Mouse (Mus musculus) lung, postnatal 0 days (tissue): ENCODE measurements around the gene Csad.

Experiments
- CTCF ChIP-seq: IDR thresholded peaks from 2 replicates; pipeline ENCODE4 v1.5.1; 2016; ENCODE audit warnings: antibody characterized with exemption, mild to moderate bottlenecking
- EP300 ChIP-seq: IDR thresholded peaks from 2 replicates; pipeline ENCODE4 v1.6.1; 2016; ENCODE audit warnings: antibody characterized with exemption, mild to moderate bottlenecking, control low read depth

DNA sequence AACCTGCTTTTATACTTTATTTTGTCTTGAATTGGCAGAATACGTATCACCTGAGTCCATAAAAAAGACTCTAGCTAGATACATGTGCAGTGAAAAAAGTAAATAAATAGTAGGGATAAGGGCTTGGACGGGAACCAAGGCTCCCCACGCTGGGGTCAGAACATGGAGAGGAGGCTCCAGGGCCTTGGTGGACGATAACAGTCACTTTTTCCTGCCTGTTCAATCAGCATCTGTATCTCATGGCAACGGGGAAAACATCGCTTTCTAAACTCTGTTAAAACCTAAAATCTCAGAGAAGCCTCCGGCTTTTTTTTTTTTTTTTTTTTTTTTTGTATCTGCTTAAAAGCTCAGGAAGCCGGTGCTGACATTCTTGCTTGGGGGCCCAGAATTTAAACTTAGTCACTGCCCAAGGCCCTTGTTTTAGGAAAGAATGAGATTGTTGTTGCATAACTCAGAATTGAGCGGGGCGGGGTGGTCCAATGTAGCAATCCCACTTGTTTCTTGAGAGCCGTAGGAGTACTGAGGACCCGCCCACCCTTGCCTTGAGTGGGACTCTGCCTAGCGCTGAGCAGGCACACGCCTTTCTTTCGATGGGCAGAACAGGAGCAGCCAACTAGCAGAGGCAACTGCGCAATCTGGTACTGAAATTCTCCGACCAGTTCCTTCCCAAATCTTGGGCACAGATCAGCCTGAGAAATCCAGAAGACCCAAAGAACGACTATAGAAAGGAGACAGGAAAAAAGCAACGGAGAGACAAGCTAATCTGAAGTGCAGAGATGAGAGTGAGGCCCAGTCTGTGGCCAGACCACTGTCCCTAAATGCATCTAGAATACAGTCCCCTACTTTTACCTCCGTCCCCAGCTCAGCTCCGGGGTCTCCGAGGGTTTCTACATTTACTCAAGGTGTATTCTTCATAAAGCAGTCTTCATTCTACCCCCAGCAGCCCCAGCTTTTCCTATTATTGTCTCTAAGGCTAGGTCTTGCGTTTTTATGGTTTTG, 61.3 kb downstream of the Csad start:
- TF ChIP-seq CTCF (no peak), EP300 (peak; percentile 93)
